Mouse (Mus musculus) liver, adult (tissue): ENCODE measurements around the gene Mapk1ip1l.

ENCODE experiments used
- GATA4 ChIP-seq: IDR thresholded peaks from 2 replicates; pipeline ENCODE4 v1.6.1; 2014; ENCODE audit warnings: mild to moderate bottlenecking, low read length; ENCODE audit not compliant: insufficient replicate concordance

Gene Mapk1ip1l

DNA sequence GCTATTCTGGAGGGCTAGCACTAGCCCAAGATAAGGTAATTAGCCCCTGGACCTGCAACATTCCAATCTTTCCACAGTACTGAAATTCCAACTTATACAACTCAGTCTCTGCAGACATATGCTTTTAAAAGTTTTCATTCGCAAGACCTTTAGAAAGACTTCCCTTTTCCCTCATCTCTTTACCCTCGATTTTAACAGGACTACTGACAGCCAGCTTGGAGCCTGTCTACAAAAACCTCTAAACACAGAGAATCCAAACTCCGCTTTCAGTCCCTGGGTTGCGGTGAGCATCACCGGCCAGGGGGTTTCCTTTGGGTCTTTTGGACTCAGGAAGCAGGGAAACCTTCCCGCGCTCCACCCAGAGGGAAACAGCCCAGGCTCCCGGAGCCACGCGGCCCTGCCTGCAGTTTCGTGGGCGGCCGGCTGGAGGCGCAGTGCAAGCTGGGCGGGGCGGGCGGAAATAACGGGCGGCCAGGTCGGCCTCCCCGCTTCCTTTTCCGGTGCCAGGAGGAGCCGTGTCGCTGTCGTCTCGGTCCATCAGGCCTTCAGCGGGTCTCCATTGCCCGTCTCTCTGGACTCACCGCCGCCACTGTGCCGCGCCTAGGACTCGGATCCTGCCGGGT lies at the start of gene Mapk1ip1l:
Gene Mapk1ip1l (plus strand): TSS at position 482 of the 623 bp plus-strand sequence.
- TF ChIP-seq GATA4, result peak; percentile 42; the same call in 1 of the 2 replicates

DNA sequence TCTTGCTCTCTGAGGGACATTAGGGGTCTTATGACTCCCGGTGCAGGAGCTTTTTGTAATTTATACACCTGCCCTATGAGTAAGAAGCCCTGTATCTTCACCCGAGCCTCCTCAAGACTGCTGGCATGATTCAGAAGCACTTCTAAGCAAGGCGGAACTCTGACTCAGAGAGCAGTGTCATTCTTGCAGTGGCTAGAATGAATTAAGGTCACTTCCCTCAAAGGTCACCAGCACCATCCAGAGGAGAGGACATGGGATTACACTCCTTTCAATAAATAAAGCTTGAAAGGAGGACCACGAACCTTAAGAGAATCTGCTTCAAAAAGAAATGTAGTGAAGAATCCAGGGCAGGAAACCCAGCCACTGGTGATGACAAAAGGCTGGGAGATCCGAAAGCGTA lies 48.2 kb upstream of the Mapk1ip1l start:
- no peak for TF ChIP-seq GATA4

DNA sequence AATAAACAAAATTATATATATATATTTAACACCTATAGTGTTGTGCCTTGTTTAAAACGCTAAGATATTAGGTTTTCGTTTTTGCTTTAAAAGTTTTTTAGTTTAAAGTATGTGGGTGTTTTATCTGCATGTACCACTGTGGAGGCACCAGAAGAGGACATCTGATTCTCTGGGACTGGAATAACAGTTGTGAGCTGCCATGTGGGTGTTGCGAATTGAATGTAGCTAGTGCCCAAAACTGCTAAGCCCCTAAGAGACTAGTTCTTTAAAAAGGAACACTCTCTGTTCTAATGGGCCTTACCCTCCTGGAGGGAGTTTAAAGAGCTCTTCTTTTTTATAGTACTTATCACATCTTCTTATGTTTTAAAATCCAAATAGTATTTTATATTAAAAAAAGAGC lies 33.2 kb upstream of the Mapk1ip1l start:
- no peak for TF ChIP-seq GATA4

DNA sequence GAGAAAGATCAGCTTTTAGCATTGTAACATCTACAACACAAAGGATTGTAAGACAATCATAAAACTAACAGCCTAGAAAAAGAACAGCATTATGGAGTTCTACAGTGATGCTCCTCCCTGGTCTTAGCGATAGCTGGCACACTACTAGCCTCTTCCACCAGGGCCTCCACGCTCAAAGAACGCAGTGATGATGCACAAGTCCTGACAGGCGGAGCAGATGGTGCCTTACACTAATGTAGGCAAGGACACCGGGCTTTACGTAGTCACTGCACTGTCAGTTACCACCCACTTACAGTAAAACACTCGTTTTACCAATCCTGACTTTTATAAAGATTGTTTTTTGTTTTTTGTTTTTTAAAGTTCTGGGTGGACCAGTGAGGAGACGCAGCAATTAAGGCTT lies 32.2 kb upstream of the Mapk1ip1l start:
- no peak for TF ChIP-seq GATA4

DNA sequence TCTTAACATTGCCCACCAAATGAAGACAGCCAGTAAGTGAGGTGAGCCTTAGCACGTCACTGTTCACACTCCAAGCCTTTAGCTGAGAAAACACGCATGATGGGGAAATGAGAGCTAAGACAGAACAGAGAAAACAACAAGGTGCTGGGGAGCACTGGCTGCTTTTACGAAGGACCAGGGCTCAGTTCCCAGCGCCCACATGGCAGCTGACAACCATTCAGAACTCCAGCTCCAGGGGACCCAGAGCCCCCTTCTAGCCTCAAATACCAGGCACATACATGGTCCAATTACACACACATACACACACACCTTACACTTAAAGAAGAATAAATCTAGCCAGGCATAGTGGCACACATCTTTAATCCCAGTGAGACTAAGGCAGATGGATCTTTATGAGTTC lies 29.0 kb upstream of the Mapk1ip1l start:
- no peak for TF ChIP-seq GATA4

DNA sequence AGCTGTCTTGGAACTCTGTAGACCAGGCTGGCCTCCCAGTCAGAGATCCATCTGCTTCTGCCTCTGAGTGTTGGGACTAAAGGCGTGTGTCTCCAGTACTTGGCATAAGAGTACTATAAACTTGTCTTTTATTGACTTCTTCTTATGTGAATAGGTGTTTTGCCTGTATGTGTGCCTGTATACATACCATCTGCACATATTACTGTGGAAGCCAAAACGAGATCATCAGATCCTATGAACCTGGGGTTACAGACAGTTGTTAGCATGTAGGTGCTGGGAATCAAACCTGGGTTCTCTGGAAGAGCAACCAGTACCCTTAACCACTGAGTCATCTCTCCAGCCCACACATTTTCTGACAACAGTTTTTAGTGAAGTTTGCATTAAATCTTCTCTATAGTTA lies 28.4 kb upstream of the Mapk1ip1l start:
- no peak for TF ChIP-seq GATA4

DNA sequence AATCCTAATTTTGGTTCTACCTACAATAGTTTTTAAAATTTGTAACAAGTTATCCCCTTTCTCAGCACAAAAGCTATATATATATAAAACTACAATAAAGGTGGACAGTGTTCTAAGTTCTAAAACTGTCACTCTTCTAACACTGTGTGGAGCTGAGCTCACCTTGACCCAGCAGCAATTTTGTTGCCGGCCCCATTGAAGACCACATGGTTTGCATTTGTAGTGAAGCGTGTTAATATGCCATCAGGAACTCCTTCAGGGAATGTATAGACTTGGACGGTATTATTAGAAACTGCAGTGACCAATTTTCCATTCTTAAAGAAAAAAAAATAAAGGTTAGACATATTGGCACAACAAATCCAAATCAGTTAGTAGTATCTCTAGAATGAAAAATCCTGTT lies 24.3 kb upstream of the Mapk1ip1l start:
- TF ChIP-seq GATA4, result no peak

DNA sequence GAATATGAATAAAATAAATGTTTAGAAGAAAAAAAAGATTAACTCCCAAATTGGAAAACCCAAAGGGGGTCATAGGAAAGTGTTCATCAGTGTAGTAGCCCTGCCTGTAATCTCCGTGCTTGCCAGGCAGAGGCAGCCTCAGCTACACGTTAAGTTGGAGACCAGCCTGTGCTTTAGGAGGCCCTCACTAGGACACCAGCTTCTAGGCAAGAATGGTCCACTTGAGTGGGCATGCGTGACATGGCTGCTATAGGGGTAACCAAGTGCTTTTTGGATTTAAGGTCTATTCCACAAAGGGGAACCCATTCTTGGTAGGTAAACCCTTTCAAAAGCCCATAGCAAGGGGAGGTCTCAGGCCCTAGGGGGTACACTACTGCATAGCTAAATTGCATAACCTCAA lies 22.6 kb upstream of the Mapk1ip1l start:
- no peak for TF ChIP-seq GATA4

DNA sequence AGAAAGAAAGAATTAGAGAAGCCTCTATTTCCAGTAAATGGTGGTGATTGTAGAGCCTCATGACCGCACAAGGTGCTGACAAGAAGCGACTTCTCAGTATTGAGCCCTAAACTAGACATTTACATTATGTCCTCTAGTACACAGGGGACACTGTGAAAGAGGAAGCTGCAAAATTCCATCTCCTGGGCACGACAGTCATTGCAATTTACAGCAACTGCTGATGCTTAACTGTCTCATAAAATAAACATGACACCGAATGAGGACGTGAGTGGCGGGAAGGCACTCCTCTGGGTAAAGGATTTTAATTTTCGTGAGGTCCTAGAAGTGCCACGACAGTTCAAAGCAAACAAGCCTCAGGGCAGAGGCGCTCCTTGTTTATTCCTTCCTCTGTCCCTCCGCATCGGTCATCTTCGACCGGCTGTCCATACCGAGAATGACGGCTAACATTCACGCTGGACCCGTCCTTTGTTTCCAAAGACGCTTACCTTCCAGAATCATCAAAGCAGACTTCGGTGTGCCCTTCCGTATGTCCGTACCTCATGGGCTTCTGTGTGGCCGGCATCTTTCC lies 21.9 kb upstream of the Mapk1ip1l start:
- TF ChIP-seq GATA4, result no peak

DNA sequence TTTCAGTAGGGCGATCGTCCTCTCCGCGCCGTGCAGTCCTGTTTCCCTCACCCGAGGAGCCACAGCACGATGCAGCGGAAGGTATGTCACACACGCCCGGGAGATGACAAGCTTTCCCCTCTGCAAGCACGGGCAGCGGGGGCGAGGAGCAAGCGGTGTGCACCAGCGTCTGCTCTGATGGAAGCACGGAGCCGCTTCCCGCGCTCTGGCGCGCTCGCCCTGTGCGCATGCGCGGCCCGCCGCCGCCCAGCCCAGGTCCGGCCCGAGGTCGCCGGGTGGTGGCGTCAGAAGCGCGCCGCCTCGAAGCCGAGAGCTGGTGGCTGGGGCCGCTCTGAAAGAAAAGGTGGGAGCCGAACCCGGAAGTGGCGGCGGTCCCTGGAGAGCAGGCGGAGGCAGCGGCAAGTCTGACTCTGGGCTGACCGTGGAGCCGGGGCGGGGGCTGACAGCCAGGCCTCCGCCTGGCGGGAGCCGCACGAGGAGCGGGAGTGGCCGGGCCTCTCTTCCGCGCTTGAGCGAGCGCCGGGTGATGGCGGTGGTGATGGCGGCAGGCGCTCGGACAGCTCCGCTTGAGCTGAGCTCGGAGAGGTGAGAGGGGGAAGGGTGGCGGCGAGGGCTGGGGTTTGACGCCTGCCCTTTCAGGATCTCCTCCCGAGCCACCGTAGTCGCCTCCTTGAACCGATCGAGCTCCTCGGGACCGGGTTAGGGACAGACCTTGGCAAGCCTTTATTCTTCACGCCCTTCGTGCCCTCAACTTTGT lies 21.3 kb upstream of the Mapk1ip1l start, which contains the start of the genes Wdhd1 and Socs4:
Gene Wdhd1 (minus strand): TSS at position 221 of the 757 bp plus-strand sequence.
Gene Socs4 (plus strand): TSS at position 295 of the 757 bp plus-strand sequence.
- TF ChIP-seq GATA4, result no peak; the same call in 1 of the 2 replicates

DNA sequence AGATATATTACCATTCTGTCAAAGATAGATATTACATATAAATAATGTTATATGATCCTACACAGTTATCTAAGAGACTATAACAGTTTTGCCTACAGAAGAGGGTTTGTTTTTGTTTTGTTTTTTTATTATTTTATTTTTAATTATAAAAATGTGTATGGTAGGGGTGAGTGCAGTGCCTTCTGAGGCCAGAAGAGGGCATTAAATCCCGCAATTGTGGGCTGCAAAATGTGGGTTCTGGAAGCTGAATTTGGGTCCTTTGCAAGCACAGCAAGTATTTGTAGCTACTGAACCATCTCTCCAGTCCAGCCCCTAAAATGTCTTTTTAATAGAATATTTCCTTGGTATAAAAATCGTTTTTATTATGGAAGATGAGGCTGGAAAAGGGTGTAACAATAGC lies 19.0 kb upstream of the Mapk1ip1l start:
- no peak for TF ChIP-seq GATA4

DNA sequence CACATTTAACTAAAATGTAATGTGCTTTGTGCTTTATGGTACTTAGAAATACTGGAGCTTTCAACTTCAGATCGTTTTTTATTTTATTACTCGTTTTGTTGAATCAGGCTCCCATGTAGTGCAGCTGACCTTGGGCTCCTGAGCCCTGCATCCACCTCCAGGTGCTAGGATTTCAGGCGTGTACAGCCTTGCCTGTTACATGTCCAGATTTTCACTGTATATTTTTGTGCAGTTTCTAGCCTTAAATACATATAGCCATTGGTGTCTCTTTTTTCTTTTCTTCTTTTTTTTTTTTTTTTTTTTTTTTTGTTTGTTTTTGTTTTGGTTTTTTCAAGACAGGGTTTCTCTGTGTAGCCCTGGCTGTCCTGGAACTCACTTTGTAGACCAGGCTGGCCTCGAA lies 16.5 kb upstream of the Mapk1ip1l start:
- TF ChIP-seq GATA4, result no peak

DNA sequence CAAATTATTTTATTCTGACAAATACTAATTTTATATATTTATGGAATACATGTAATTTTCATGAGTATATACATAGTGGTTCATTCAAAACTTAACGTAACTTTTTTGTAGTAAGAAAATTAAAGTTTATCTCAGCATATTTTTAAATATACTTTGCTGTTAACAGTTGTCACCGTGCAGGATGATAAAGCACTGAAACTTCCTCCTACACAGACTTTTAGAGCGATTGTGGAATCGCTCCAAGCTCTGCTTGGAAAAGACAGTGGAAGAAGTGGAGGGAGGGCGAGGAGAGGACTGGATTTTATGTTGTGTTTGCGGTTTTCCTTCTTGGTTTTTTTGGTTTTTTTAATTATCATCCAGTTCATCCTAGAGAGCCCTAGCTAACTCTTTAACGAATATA lies 14.5 kb upstream of the Mapk1ip1l start:
- no peak for TF ChIP-seq GATA4

DNA sequence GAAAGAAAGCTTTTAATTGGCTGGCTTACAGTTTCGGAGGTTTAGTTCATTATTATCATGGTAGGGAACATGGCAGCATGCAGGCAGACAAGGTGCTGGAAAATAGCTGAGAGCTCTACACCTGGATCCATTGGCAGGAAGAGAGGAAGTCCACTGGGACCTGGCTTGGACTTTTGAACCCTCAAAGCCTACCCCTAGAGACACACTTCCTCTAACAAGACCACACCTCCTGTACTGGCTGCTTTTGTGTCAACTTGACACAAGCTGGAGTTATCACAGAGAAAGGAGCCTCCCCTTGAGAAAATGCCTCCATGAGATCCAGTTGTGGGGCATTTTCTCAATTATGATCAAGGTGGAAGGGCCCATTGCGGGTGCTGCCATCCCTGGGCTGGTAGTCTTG lies 12.8 kb upstream of the Mapk1ip1l start:
- no peak for TF ChIP-seq GATA4

DNA sequence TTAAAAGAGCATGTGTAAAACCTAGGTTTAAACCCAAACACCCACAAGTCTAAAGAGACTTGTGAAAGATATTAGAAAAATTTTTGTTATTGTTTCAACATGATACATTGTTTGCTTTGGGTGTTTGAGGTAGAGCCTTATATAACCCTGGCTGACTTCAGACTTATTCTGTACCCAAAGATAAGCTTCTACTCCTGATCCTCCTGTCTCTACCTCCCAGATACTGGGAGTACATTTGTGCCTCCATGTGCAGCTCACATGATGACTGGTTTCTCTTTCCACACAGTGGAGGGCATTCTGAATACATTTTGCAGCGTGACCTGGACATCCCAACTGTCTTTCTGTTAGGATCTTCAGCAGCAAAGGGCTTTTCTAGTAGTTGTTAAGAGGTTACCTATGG lies 11.9 kb upstream of the Mapk1ip1l start:
- no peak for TF ChIP-seq GATA4

DNA sequence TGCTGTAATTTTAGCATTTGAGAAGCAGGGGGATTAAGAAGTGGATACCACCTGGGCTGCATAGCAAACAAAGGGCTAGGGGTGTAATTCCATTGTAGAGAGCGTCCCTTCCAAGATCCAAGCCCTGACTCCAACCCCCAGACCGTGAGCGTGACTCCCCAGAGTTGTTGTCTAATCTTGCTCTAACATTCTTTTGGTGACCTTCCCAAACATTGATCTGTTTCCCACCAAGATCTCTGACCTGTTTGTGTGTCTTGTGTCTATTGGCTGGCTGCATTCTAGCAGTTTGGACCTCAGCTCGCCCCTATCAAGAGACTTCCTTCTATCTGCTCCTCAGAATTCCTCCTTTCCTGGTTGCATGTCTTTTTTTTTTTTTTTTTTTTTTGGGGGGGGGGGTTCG lies 11.0 kb upstream of the Mapk1ip1l start:
- TF ChIP-seq GATA4, result no peak
